Mouse (Mus musculus): ENCODE results near the gene Tmed9.

DNA sequence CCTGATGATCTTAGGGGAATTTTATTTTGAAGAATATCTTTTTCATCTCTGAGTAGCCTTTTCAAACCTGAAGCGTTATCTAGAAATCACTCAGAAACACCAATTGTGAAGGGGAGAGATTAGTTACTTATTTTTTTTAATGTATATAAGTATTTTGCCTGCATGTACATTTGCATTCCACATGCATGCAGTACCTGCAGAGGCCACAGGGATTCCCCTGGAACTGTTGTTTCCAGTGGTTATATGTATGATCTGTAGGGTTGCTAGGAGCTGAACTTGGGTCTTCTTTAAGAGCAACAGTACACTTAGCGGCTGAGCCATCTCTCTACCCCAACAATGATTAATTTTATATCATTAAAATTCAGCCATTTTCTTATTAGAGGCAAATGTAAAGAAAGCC lies 71.0 kb downstream of the Tmed9 start:
- TF ChIP-seq CHD2 (IDR thresholded peaks at IDR 0.05; ENCODE audit: low read length) (no peak), ZKSCAN1 (IDR thresholded peaks at IDR 0.05; ENCODE audit: borderline replicate concordance, low read depth, low read length) (no peak)

All from CH12.LX (cell line).